Mouse (Mus musculus): Measurements from ENCODE around the gene Btbd9. TPM values are rescaled to one million over a fixed set of nuclear protein-coding genes. Genes with fewer than 3 reads are reported as not detected.
A peak's percentile ranks its signal among the peaks of the same experiment; 100 is the strongest.

The Btbd9 gene
- polyA plus RNA-seq, 1 experiment from 2014 or later: 59.8 TPM

DNA sequence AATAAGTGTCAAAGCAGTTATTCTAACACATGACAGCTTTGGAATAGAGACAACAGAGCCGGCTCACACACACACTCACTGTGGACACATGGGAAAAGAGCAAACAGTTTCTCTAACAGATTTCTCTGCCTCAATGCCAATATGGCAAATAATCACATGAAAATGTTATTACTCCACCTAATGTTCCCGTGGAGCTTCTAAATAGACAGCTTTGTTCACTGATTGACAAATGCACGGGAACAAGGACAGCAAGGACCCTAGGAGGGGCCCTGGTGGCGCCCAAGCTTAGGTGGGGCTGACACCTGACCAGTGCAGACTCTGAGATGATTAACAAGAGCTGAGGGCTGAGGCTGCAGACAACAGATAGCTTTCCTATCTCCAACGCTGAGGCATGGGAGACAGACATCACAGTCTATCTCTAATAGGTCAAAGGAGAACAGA lies 140.2 kb downstream of the Btbd9 start:
- no peak for DNase-seq (ENCODE audit: low spot score)
- 54% methylated on average over 5 of the region's 5 CpGs for WGBS
- Histone ChIP-seq H3K4me3 (no peak overlapping the region), H3K9me3 (no peaks in the 10 kb centered on the region), H3K36me3 (peaks cover 4% of the 10 kb centered on the region; the same call in 1 of the 2 replicates), H3K27ac (no peak overlapping the region), H3K4me1 (peaks cover 41% of the 10 kb centered on the region), H3K27me3 (ENCODE audit: insufficient read depth, poor library complexity, severe bottlenecking) (no peaks in the 10 kb centered on the region)

DNA sequence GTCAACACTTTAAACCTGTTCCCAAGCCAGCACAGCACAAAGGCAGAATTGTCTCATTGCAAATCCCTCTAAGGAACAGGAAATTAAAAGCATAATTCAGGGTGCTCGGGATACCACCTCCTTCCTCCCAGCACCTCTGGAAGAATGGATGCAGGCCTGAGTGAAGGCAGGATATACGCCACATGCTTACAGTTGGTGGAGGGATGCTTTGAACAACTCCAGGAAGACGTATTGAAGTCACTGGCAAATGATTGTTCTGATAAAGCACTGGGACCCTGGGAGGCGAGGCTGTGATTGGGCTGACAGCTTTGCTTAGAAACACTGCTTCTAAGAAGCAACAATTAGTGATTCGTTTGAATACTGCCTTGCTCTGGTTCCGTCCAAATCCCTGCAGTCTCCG lies 140.8 kb downstream of the Btbd9 start:
- Histone ChIP-seq H3K9me3 (no peaks in the 10 kb centered on the region), H3K4me1 (peaks cover 45% of the 10 kb centered on the region), H3K27me3 (ENCODE audit: insufficient read depth, poor library complexity, severe bottlenecking) (no peaks in the 10 kb centered on the region), H3K36me3 (peaks cover 4% of the 10 kb centered on the region; the same call in 1 of the 2 replicates), H3K4me3 (no peak overlapping the region), H3K27ac (no peak overlapping the region)
- 66% methylated on average over 7 of the region's 7 CpGs for WGBS
- DNase-seq (ENCODE audit: low spot score): no peak

GRCm38 (mm10) chr17:30432094-30432493 lies 144.2 kb downstream of the Btbd9 start:
- Histone ChIP-seq H3K4me1 (peaks cover 31% of the 10 kb centered on the region), H3K27ac (no peak overlapping the region), H3K36me3 (no peaks in the 10 kb centered on the region), H3K4me3 (no peak overlapping the region), H3K9me3 (no peaks in the 10 kb centered on the region), H3K27me3 (ENCODE audit: insufficient read depth, poor library complexity, severe bottlenecking) (no peaks in the 10 kb centered on the region)
- WGBS: 91% methylated on average over 10 of the region's 10 CpGs
- no peak for DNase-seq (ENCODE audit: low spot score)

- H3K27me3 ChIP-seq (ENCODE audit: insufficient read depth, poor library complexity, severe bottlenecking): no peaks in the 10 kb centered on the region
- DNase-seq (ENCODE audit: low spot score): no peak
- no peak overlapping the region for H3K27ac ChIP-seq
- no peaks in the 10 kb centered on the region for H3K9me3 ChIP-seq
- WGBS: 75% methylated on average over 10 of the region's 10 CpGs
- H3K4me3 ChIP-seq: no peak overlapping the region
- H3K36me3 ChIP-seq: no peaks in the 10 kb centered on the region
- H3K4me1 ChIP-seq: peaks cover 26% of the 10 kb centered on the region
These were observed 145.2 kb downstream of the Btbd9 start for GRCm38 (mm10) chr17:30430961-30431640.

DNA sequence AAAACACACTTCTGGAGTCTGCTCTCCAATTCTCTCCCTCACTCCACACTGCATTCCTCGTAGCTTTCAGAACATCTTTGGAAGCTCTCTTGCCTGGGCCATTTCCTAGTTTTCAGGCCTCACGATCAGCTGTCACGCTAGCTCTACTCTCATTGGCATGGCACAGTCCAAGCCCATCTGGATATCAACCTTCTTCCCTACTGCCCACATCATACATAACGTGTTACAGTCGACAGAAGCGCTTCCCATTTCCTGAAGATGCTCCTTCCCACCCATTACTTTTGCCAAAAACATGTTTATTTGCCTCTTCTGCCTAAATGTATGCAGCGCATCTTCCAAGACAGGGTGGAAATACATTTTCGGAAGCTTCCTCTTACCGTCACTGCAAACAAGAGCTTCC lies 147.6 kb downstream of the Btbd9 start:
- Histone ChIP-seq H3K4me1 (peaks cover 13% of the 10 kb centered on the region), H3K4me3 (no peak overlapping the region), H3K36me3 (no peaks in the 10 kb centered on the region), H3K27ac (no peak overlapping the region), H3K9me3 (no peaks in the 10 kb centered on the region), H3K27me3 (ENCODE audit: insufficient read depth, poor library complexity, severe bottlenecking) (no peaks in the 10 kb centered on the region)
- WGBS: 90% methylated on average over 9 of the region's 9 CpGs
- DNase-seq (ENCODE audit: low spot score): no peak

DNA sequence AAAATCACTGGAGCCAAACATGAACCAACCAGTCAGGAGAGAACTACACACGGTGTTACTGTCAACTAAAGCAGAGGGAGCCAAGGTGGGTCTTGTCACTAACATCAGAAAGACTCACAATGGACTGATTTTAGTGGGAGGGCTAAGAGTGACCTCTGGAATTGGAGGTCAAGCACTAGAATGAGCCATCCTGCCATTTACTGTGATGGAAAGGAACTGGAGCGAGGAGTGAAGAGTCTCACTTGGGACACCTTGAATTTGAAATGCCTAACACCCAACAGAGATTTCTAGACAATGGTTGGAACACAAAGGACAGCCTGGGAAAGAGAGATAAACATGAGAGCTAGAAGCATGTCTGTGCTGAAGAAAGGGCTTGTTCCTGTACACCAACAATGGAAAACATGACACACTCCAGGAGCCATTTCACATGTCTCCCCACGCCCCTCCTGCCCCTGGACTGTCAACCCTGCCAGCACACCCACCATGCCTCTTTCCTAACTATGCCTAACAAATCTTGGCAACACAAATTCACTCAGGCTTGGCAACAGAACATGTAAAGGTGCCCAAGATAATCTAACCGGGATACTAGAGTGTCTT lies 152.9 kb downstream of the Btbd9 start:
- no peak overlapping the region for H3K4me3 ChIP-seq
- DNase-seq (ENCODE audit: low spot score): no peak
- 42% methylated on average over 4 of the region's 4 CpGs for WGBS
- no peaks in the 10 kb centered on the region for H3K9me3 ChIP-seq
- H3K27ac ChIP-seq: peak overlapping the region; percentile 44
- H3K27me3 ChIP-seq (ENCODE audit: insufficient read depth, poor library complexity, severe bottlenecking): no peaks in the 10 kb centered on the region
- H3K36me3 ChIP-seq: no peaks in the 10 kb centered on the region
- H3K4me1 ChIP-seq: peaks cover 27% of the 10 kb centered on the region

GRCm38 (mm10) chr17:30422278-30422677 lies 154.0 kb downstream of the Btbd9 start:
- Histone ChIP-seq H3K27ac (no peak overlapping the region), H3K27me3 (ENCODE audit: insufficient read depth, poor library complexity, severe bottlenecking) (no peaks in the 10 kb centered on the region), H3K36me3 (no peaks in the 10 kb centered on the region), H3K4me3 (no peak overlapping the region), H3K4me1 (peaks cover 30% of the 10 kb centered on the region), H3K9me3 (no peaks in the 10 kb centered on the region)
- WGBS: 86% methylated on average over 1 of the region's 1 CpGs
- no peak for DNase-seq (ENCODE audit: low spot score)

- H3K27ac ChIP-seq: no peak overlapping the region
- no peaks in the 10 kb centered on the region for H3K36me3 ChIP-seq
- no peak overlapping the region for H3K4me3 ChIP-seq
- no peak for DNase-seq (ENCODE audit: low spot score)
- WGBS: 94% methylated on average over 1 of the region's 1 CpGs
- H3K27me3 ChIP-seq (ENCODE audit: insufficient read depth, poor library complexity, severe bottlenecking): no peaks in the 10 kb centered on the region
- H3K9me3 ChIP-seq: no peaks in the 10 kb centered on the region
- peaks cover 32% of the 10 kb centered on the region for H3K4me1 ChIP-seq
These were observed 155.0 kb downstream of the Btbd9 start for GRCm38 (mm10) chr17:30421256-30421655.

DNA sequence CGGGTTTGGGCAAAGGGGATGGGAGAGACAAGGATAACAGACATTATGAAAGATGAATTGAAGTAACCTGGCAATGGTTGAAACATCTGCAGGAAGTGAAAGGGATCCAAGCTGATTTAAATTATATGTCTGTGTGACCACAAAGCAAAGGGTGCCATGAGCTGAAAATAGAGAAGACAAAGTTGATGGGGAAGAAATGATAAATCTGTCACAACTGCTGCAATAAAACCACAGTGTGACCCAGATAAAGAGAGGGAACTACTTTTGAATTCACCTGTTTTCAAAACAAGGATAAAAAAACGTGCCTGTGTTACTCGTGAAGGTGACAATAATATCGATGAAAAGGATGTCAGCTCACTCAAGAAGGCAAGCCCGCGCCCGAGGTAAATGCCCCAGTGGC lies 156.8 kb downstream of the Btbd9 start:
- 83% methylated on average over 7 of the region's 7 CpGs for WGBS
- H3K4me1 ChIP-seq: peaks cover 38% of the 10 kb centered on the region
- no peak overlapping the region for H3K4me3 ChIP-seq
- no peaks in the 10 kb centered on the region for H3K36me3 ChIP-seq
- DNase-seq (ENCODE audit: low spot score): no peak
- H3K27me3 ChIP-seq (ENCODE audit: insufficient read depth, poor library complexity, severe bottlenecking): no peaks in the 10 kb centered on the region
- H3K9me3 ChIP-seq: no peaks in the 10 kb centered on the region
- no peak overlapping the region for H3K27ac ChIP-seq

GRCm38 (mm10) chr17:30418510-30418909 lies 157.8 kb downstream of the Btbd9 start:
- Histone ChIP-seq H3K36me3 (no peaks in the 10 kb centered on the region), H3K4me1 (peaks cover 34% of the 10 kb centered on the region), H3K4me3 (no peak overlapping the region), H3K9me3 (no peaks in the 10 kb centered on the region), H3K27me3 (ENCODE audit: insufficient read depth, poor library complexity, severe bottlenecking) (no peaks in the 10 kb centered on the region), H3K27ac (no peak overlapping the region)
- 39% methylated on average over 4 of the region's 4 CpGs for WGBS
- DNase-seq (ENCODE audit: low spot score): no peak

- H3K27ac ChIP-seq: no peak overlapping the region
- WGBS: 68% methylated on average over 4 of the region's 4 CpGs
- H3K9me3 ChIP-seq: no peaks in the 10 kb centered on the region
- no peaks in the 10 kb centered on the region for H3K27me3 ChIP-seq (ENCODE audit: insufficient read depth, poor library complexity, severe bottlenecking)
- H3K4me1 ChIP-seq: peaks cover 29% of the 10 kb centered on the region
- no peaks in the 10 kb centered on the region for H3K36me3 ChIP-seq
- H3K4me3 ChIP-seq: no peak overlapping the region
- no peak for DNase-seq (ENCODE audit: low spot score)
These were observed 159.2 kb downstream of the Btbd9 start for GRCm38 (mm10) chr17:30417106-30417505.

- WGBS: 34% methylated on average over 3 of the region's 3 CpGs
- Histone ChIP-seq H3K9me3 (no peaks in the 10 kb centered on the region), H3K36me3 (no peaks in the 10 kb centered on the region)
These were observed 160.6 kb downstream of the Btbd9 start for GRCm38 (mm10) chr17:30415693-30416092.

DNA sequence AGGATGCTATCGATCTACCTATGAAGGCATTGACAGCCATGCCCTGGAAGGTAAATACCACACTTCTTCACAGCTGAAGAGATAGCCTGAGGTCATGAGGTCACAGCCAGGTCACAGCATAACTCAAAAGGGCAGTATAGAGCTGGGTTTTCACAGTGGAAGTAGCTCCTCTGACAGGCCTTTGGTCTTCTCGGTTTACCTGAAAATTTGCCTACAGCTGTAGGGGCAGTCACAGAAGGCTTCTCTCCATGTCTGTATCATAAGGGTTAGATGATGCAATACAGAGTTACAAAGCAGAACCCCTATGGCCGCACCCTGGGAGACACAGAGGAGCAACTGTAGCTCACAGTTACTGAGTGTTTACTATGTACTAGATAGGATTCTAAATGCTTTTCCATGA lies 163.3 kb downstream of the Btbd9 start:
- H3K36me3 ChIP-seq: no peaks in the 10 kb centered on the region
- no peak for DNase-seq (ENCODE audit: low spot score)
- WGBS: 77% methylated on average over 3 of the region's 3 CpGs
- H3K4me3 ChIP-seq: no peak overlapping the region
- H3K27ac ChIP-seq: no peak overlapping the region
- peaks cover 18% of the 10 kb centered on the region for H3K4me1 ChIP-seq
- no peaks in the 10 kb centered on the region for H3K27me3 ChIP-seq (ENCODE audit: insufficient read depth, poor library complexity, severe bottlenecking)
- H3K9me3 ChIP-seq: no peaks in the 10 kb centered on the region

More at GRCm38 (mm10) chr17:30415693-30416092, 160.6 kb downstream of the Btbd9 start:
- Histone ChIP-seq H3K4me3 (no peak overlapping the region), H3K4me1 (peaks cover 29% of the 10 kb centered on the region), H3K27me3 (ENCODE audit: insufficient read depth, poor library complexity, severe bottlenecking) (no peaks in the 10 kb centered on the region), H3K27ac (no peak overlapping the region)
- no peak for DNase-seq (ENCODE audit: low spot score)

Data from heart, embryonic 10.5 days (tissue).